Mouse (Mus musculus) MEL (cell line): ENCODE results near the gene A930009A15Rik. TPM values are rescaled to one million over a fixed set of nuclear protein-coding genes. Genes with fewer than 3 reads are reported as not detected.

ENCODE experiments used
- DNase-seq: peaks from one replicate; pipeline ENCODE4 v3.0.0; 2011; ENCODE audit warnings: low read depth, low spot score
- H3K27ac ChIP-seq: 2 replicates; pipeline ENCODE4 v1.5.1; 2012; ENCODE audit warnings: low read depth, mild to moderate bottlenecking, control low read depth, low read length, moderate library complexity; ENCODE audit not compliant: control insufficient read depth
- H3K27me3 ChIP-seq, 2 experiments: fragments of 150-350 bp in 1 of 2; sonication (generic) in 1 of 2; 2 replicates each; pipeline ENCODE4 v1.6.1; 2012; ENCODE audit warnings: low read length in 2 of 2, mild to moderate bottlenecking in 2 of 2, improper control_type of control experiment in 1 of 2, moderate library complexity in 1 of 2; ENCODE audit not compliant: insufficient read depth in 2 of 2, control insufficient read depth in 1 of 2
- H3K36me3 ChIP-seq, 2 experiments: 2 replicates each; pipeline ENCODE4 v1.6.1; 2012 to 2014; ENCODE audit warnings: low read length in 2 of 2, improper control_type of control experiment in 1 of 2, inconsistent platforms in 1 of 2, mild to moderate bottlenecking in 1 of 2; ENCODE audit not compliant: insufficient read depth in 2 of 2, control insufficient read depth in 1 of 2
- H3K4me1 ChIP-seq, 2 experiments: fragments of 150-350 bp in 1 of 2; sonication (generic) in 1 of 2; 2 replicates each; pipeline ENCODE4 v1.6.1; 2012; ENCODE audit warnings: low read length in 2 of 2, improper control_type of control experiment in 1 of 2, mild to moderate bottlenecking in 1 of 2; ENCODE audit not compliant: insufficient read depth in 2 of 2, control insufficient read depth in 1 of 2
- H3K4me3 ChIP-seq, 2 experiments: fragments of 150-350 bp in 1 of 2; sonication (generic) in 1 of 2; 2 replicates each; pipeline ENCODE4 v1.5.1; 2012; ENCODE audit warnings: low read depth in 2 of 2, low read length in 2 of 2, mild to moderate bottlenecking in 2 of 2, moderate library complexity in 2 of 2, control low read depth in 1 of 2, improper control_type of control experiment in 1 of 2; ENCODE audit not compliant: control insufficient read depth in 1 of 2, insufficient read depth in 1 of 2
- H3K79me2 ChIP-seq: 2 replicates; pipeline ENCODE4 v1.6.1; 2012; ENCODE audit warnings: mild to moderate bottlenecking, low read length, moderate library complexity; ENCODE audit not compliant: control insufficient read depth, poor library complexity, insufficient read depth
- H3K9ac ChIP-seq: 2 replicates; pipeline ENCODE4 v1.6.1; 2012; ENCODE audit warnings: low read depth, mild to moderate bottlenecking, control low read depth, low read length, moderate library complexity; ENCODE audit not compliant: control insufficient read depth, poor library complexity, severe bottlenecking
- H3K9me3 ChIP-seq: fragments of 150-350 bp; sonication (generic); replicated peaks from 2 replicates; pipeline ENCODE4 v1.6.1; 2012; ENCODE audit warnings: mild to moderate bottlenecking, low read length, improper control_type of control experiment, moderate library complexity; ENCODE audit not compliant: insufficient read depth
- CHD1 ChIP-seq: IDR thresholded peaks from 2 replicates; pipeline ENCODE4 v1.6.1; 2012; ENCODE audit warnings: low read depth, mild to moderate bottlenecking, inconsistent platforms, low read length, improper control_type of control experiment
- CHD2 ChIP-seq: IDR thresholded peaks from 2 replicates; pipeline ENCODE4 v1.6.1; 2011; ENCODE audit warnings: low read length, improper control_type of control experiment
- GATA1 ChIP-seq: IDR thresholded peaks from 2 replicates; pipeline ENCODE4 v1.6.1; 2011; ENCODE audit warnings: low read depth, low read length, improper control_type of control experiment
- HCFC1 ChIP-seq: IDR thresholded peaks from 2 replicates; pipeline ENCODE4 v1.6.1; 2012; ENCODE audit warnings: low read depth, mild to moderate bottlenecking, inconsistent platforms, low read length, improper control_type of control experiment, moderate library complexity
- MAFK ChIP-seq: IDR thresholded peaks from 2 replicates; pipeline ENCODE4 v1.6.1; 2011; ENCODE audit warnings: low read depth, mild to moderate bottlenecking, low read length, improper control_type of control experiment, borderline replicate concordance
- MAX ChIP-seq: IDR thresholded peaks from 2 replicates; pipeline ENCODE4 v1.6.1; 2011; ENCODE audit warnings: low read length, improper control_type of control experiment
- MXI1 ChIP-seq: IDR thresholded peaks from 2 replicates; pipeline ENCODE4 v1.6.1; 2011; ENCODE audit warnings: mild to moderate bottlenecking, low read depth, low read length, improper control_type of control experiment
- MYB ChIP-seq: IDR thresholded peaks from 2 replicates; pipeline ENCODE4 v1.6.1; 2011; ENCODE audit warnings: mild to moderate bottlenecking, low read depth, low read length, improper control_type of control experiment
- MYC ChIP-seq: IDR thresholded peaks from 2 replicates; pipeline ENCODE4 v1.6.1; 2011; ENCODE audit warnings: low read depth, mild to moderate bottlenecking, low read length, improper control_type of control experiment, moderate library complexity
- NELFE ChIP-seq: IDR thresholded peaks from 2 replicates; pipeline ENCODE4 v1.6.1; 2011; ENCODE audit warnings: low read depth, low read length, improper control_type of control experiment
- RAD21 ChIP-seq: IDR thresholded peaks from 2 replicates; pipeline ENCODE4 v1.6.1; 2011; ENCODE audit warnings: mild to moderate bottlenecking, low read depth, low read length, improper control_type of control experiment
- RCOR1 ChIP-seq: IDR thresholded peaks from 2 replicates; pipeline ENCODE4 v1.6.1; 2012; ENCODE audit warnings: low read depth, mild to moderate bottlenecking, inconsistent platforms, low read length, improper control_type of control experiment
- SIN3A ChIP-seq: IDR thresholded peaks from 2 replicates; pipeline ENCODE4 v1.6.1; 2012; ENCODE audit warnings: low read length, improper control_type of control experiment, inconsistent platforms
- SMC3 ChIP-seq: IDR thresholded peaks from 2 replicates; pipeline ENCODE4 v1.6.1; 2011; ENCODE audit warnings: low read depth, low read length, improper control_type of control experiment
- TAL1 ChIP-seq: IDR thresholded peaks from 2 replicates; pipeline ENCODE4 v1.6.1; 2012; ENCODE audit warnings: mild to moderate bottlenecking, inconsistent platforms, low read length, moderate library complexity, mixed read lengths
- TBP ChIP-seq: IDR thresholded peaks from 2 replicates; pipeline ENCODE4 v1.8.0; 2011; ENCODE audit warnings: low read depth, low read length, improper control_type of control experiment
- USF1 ChIP-seq: IDR thresholded peaks from 2 replicates; pipeline ENCODE4 v1.6.1; 2014; ENCODE audit warnings: low read depth, mild to moderate bottlenecking, inconsistent platforms, low read length, improper control_type of control experiment, moderate library complexity
- USF2 ChIP-seq, 2 experiments: IDR thresholded peaks; 2 replicates each; pipeline ENCODE4 v1.6.1; 2011 to 2012; ENCODE audit warnings: improper control_type of control experiment in 2 of 2, low read length in 2 of 2, borderline replicate concordance in 1 of 2, inconsistent platforms in 1 of 2, low read depth in 1 of 2, mild to moderate bottlenecking in 1 of 2; ENCODE audit not compliant: insufficient read depth in 1 of 2
- ZKSCAN1 ChIP-seq: IDR thresholded peaks from 2 replicates; pipeline ENCODE4 v1.6.1; 2012; ENCODE audit warnings: low read depth, mild to moderate bottlenecking, inconsistent platforms, low read length, improper control_type of control experiment, moderate library complexity
- ZMIZ1 ChIP-seq: IDR thresholded peaks from 2 replicates; pipeline ENCODE4 v1.6.1; 2012; ENCODE audit warnings: low read depth, mild to moderate bottlenecking, inconsistent platforms, low read length, improper control_type of control experiment, moderate library complexity
- ZNF384 ChIP-seq: IDR thresholded peaks from 2 replicates; pipeline ENCODE4 v1.6.1; 2012; ENCODE audit warnings: low read depth, mild to moderate bottlenecking, inconsistent platforms, low read length, improper control_type of control experiment
- polyA plus RNA-seq, 2 experiments: library from polyadenylated mRNA; stranded (reverse) in 1 of 2; unstranded in 1 of 2; fragments of >175 nt in 1 of 2; fragments of >200 nt in 1 of 2; gene quantifications; 2 replicates each; pipeline versions ENCODE4 v1.2.1 to v1.2.4; 2012; ENCODE audit warnings: low replicate concordance in 2 of 2, low read depth in 1 of 2; ENCODE audit not compliant: insufficient read length in 2 of 2, insufficient read depth in 1 of 2, missing spikeins in 1 of 2
- total RNA-seq: library from RNA; depleted of rRNA; stranded (reverse); fragments of 300-350 nt; gene quantifications from 2 replicates; pipeline ENCODE4 v1.2.3, GENCODE M21; 2012

A930009A15Rik gene
- total and polyA plus RNA-seq, 3 experiments, result 0.15 TPM; not detected in 2

DNA sequence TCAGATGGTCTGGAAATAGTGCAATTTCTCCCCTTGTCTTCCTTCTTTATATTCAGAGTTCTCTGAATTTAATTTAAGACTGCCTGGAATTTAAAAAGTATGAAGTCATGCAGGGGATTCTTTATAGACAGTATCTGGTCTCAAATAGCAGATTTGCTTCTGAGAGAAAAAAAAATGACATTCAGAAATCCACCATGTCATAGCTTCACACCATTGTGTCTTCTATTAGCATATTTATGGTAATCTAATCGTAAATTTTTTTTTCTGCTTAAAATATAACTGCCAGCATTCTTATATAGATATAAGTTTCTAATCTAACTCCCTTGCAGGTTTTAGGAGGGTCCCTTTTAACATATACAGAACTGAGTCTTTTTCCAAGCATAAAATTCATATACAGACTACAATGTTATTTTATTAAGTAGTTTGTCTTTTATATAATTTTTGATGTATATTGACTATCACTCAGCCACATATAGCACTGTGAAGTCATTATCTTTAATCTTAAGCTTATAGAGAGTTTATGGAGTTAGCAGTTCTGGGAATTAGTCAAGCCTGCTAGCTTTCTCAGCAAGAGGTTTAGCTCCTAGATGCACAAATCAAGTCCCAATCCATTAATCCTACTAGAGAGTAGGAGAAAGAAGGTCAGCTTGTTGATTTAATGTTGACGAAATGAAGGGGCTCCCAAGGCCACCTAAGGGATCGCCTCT lies 2.1 kb downstream of the A930009A15Rik start:
- no peaks in the 10 kb centered on the region for H3K79me2 ChIP-seq
- peak; percentile 58 for TF ChIP-seq ZNF384
- no peak for TF ChIP-seq RCOR1
- peak; percentile 87 for TF ChIP-seq MXI1

DNA sequence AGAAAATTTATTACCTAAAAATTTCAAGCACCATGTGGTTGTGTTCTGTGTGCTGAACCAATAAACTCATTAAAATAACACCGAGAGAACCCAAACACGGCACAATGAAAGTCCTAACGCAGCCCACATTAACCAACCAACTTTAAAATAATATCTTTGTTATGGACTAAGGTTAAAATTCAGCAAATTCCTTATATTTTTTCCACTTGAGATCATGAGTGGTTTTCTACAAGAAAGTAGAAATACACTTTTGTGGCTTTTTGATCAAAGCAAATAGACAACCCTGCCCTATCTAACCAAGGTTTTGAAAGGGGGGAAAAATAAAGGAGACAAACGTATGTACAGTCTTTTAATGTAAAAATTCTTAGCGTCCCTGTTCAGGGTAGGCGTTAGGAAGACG lies 9.3 kb downstream of the A930009A15Rik start:
- TF ChIP-seq MYB (no peak), RAD21 (no peak), ZKSCAN1 (no peak), CHD1 (no peak), MXI1 (no peak), CHD2 (no peak), HCFC1 (no peak), RCOR1 (no peak)
- TF ChIP-seq, all 39 proteins: peak for 0
- H3K4me3 ChIP-seq, result no peak overlapping the region
- H3K9ac ChIP-seq, result no peak overlapping the region
- H3K27me3 ChIP-seq, result peaks cover 0 to 2% of the 10 kb centered on the region in 2 experiments; a peak in 1 of 4 replicates
- no peaks in the 10 kb centered on the region for H3K4me1 ChIP-seq
- H3K36me3 ChIP-seq, result no peaks in the 10 kb centered on the region
- H3K9me3 ChIP-seq, result no peaks in the 10 kb centered on the region
- no peak overlapping the region for H3K27ac ChIP-seq
- H3K79me2 ChIP-seq, result no peaks in the 10 kb centered on the region
- DNase-seq, result no peak

More for the DNA sequence above, 2.1 kb downstream of the A930009A15Rik start:
- no peaks in the 10 kb centered on the region; a peak in 1 of 4 replicates for H3K27me3 ChIP-seq
- H3K9ac ChIP-seq, result no peak overlapping the region
- no peak overlapping the region for H3K27ac ChIP-seq
- peak; percentile 9 for DNase-seq
- peaks cover 0 to 10% of the 10 kb centered on the region in 2 experiments; a peak in 2 of 4 replicates for H3K36me3 ChIP-seq
- peaks cover 2 to 15% of the 10 kb centered on the region in 2 experiments for H3K4me1 ChIP-seq
- no peaks in the 10 kb centered on the region for H3K9me3 ChIP-seq
- H3K4me3 ChIP-seq, result no peak overlapping the region

DNA sequence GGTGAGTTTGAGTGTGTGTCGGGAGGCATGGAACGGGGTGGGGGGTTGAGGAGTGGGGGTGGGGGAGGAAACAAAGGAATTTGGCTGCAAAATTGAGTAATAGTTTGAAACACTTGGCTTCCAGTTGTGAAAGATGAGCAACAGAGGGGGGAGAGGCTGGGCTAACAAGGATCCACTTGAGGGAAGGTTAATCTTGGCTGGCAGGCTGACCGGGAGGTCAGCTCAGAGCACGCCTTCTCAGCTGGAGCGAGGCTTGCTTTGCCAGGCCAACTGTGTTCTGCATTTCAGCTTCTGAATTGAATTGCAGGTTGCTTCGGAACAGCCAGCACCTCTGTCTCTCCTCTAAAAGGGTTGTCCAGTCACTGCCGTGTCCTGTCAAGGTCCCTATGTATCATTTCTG lies 9.7 kb downstream of the A930009A15Rik start:
- DNase-seq, result no peak
- Histone ChIP-seq H3K27ac (no peak overlapping the region), H3K9ac (no peak overlapping the region), H3K27me3 (peaks cover 0 to 2% of the 10 kb centered on the region in 2 experiments; a peak in 1 of 4 replicates), H3K36me3 (no peaks in the 10 kb centered on the region), H3K4me1 (no peaks in the 10 kb centered on the region), H3K4me3 (no peak overlapping the region), H3K79me2 (no peaks in the 10 kb centered on the region), H3K9me3 (no peaks in the 10 kb centered on the region)
- TF ChIP-seq HCFC1 (no peak), SIN3A (no peak), RCOR1 (no peak), CHD2 (no peak), TAL1 (no peak), MYC (no peak), ZMIZ1 (no peak), MXI1 (no peak), SMC3 (no peak), USF1 (no peak), USF2 (IDR thresholded peaks at IDR 0.05; ENCODE audit: borderline replicate concordance in 1 of 2, insufficient read depth in 1 of 2, low read depth in 1 of 2, low read length in 2 of 2) (no peak), MAX (no peak), RAD21 (no peak), GATA1 (no peak), TBP (no peak), MAFK (no peak), NELFE (no peak)
